Mouse (Mus musculus): ENCODE measurements around the gene Tmem141. TPM values are rescaled to one million over a fixed set of nuclear protein-coding genes. Genes with fewer than 3 reads are reported as not detected.
A peak's percentile ranks its signal among the peaks of the same experiment; 100 is the strongest.

Tmem141 gene
- total and polyA plus RNA-seq, 3 experiments: 6.2 to 11.1 (median 7.7) TPM

- in situ Hi-C loops (cut with MboI; ENCODE audit: low pct_ligation_motif_present, low pct_unique_long_range_greater_than_20kb, low sequenced_read_pairs): no loop called here
- dilution Hi-C loops (cut with MboI; ENCODE audit: extremely low pct_ligation_motif_present, extremely low pct_unique_long_range_greater_than_20kb, low sequenced_read_pairs): no loop called here
- Histone ChIP-seq H3K27me3 (replicated peaks) (no peaks in the 10 kb centered on the region), H3K4me3 (replicated peaks in 1 of 3; ENCODE audit: low read depth in 2 of 3, low read length in 2 of 3, poor library complexity in 1 of 3) (peak overlapping the region in 1 of 3 experiments; percentile 19), H3K9me3 (replicated peaks; ENCODE audit: low read length) (peaks cover 39% of the 10 kb centered on the region), H3K27ac (ENCODE audit: insufficient read depth, low read depth) (no peak overlapping the region), H3K9ac (ENCODE audit: insufficient read depth, low read depth) (no peak overlapping the region), H3K4me2 (ENCODE audit: insufficient read depth, low read depth, poor library complexity, severe bottlenecking) (no peak overlapping the region), H3K4me1 (ENCODE audit: control insufficient read depth in 1 of 2, insufficient read depth in 2 of 2) (peaks cover 9 to 42% of the 10 kb centered on the region in 2 experiments; a peak in 3 of 4 replicates), H3K79me2 (replicated peaks; ENCODE audit: control insufficient read depth, extremely low read depth, insufficient read depth, poor library complexity, severe bottlenecking) (no peaks in the 10 kb centered on the region), H3K36me3 (replicated peaks in 1 of 2; ENCODE audit: control insufficient read depth in 1 of 2, insufficient read depth in 1 of 2, low read length in 1 of 2) (peaks cover 19 to 54% of the 10 kb centered on the region in 2 experiments)
- DNase-seq (ENCODE audit: extremely low read depth): no peak
- TF ChIP-seq MAFK (IDR thresholded peaks at IDR 0.05; ENCODE audit: insufficient replicate concordance, low read length) (no peak), NELFE (IDR thresholded peaks at IDR 0.05; ENCODE audit: low read depth, low read length) (no peak), ELF1 (IDR thresholded peaks at IDR 0.05; ENCODE audit: low read depth, low read length) (no peak), E2F4 (IDR thresholded peaks at IDR 0.05; ENCODE audit: insufficient replicate concordance, low read depth, low read length) (no peak), CHD2 (IDR thresholded peaks at IDR 0.05; ENCODE audit: low read length) (no peak), POLR2A (IDR thresholded peaks at IDR 0.05; ENCODE audit: low read depth, low read length) (no peak), MEF2A (IDR thresholded peaks at IDR 0.05; ENCODE audit: borderline replicate concordance, low read depth, low read length) (no peak), MXI1 (IDR thresholded peaks at IDR 0.05; ENCODE audit: low read depth, low read length) (no peak), USF1 (IDR thresholded peaks at IDR 0.05; ENCODE audit: low read depth, low read length) (no peak), KAT2A (IDR thresholded peaks at IDR 0.05; ENCODE audit: insufficient replicate concordance, low read length) (no peak), SIN3A (IDR thresholded peaks at IDR 0.05; ENCODE audit: low read length) (no peak), ZC3H11A (IDR thresholded peaks at IDR 0.05; ENCODE audit: low read depth, low read length) (no peak), CTCF (conservative IDR thresholded peaks at IDR 0.05 in 1 of 2, IDR thresholded peaks at IDR 0.05 in 1 of 2; ENCODE audit: low read depth in 2 of 2, low read length in 2 of 2) (no peak), RAD21 (IDR thresholded peaks at IDR 0.05; ENCODE audit: low read depth, low read length) (no peak), ZKSCAN1 (IDR thresholded peaks at IDR 0.05; ENCODE audit: borderline replicate concordance, low read depth, low read length) (no peak), JUN (IDR thresholded peaks at IDR 0.05; ENCODE audit: insufficient read depth, low read depth, low read length) (no peak), BHLHE40 (IDR thresholded peaks at IDR 0.05; ENCODE audit: low read depth, low read length) (no peak), ETS1 (conservative IDR thresholded peaks at IDR 0.05; ENCODE audit: low read depth, low read length) (no peak)
These were observed 43.6 kb downstream of the Tmem141 start for GRCm38 (mm10) chr2:25577951-25578795.
